Mouse (Mus musculus): ENCODE measurements around the gene Chmp1a. TPM values are rescaled to one million over a fixed set of nuclear protein-coding genes. Genes with fewer than 3 reads are reported as not detected.
"Not testable (repeated sequence)": the region's sequence is repeated elsewhere in the genome, so short reads cannot be mapped to it uniquely, and the experiment has no call there.

The Chmp1a gene
- 100 to 1,000 TPM; 112 to 116 TPM for total RNA-seq (2021)

DNA sequence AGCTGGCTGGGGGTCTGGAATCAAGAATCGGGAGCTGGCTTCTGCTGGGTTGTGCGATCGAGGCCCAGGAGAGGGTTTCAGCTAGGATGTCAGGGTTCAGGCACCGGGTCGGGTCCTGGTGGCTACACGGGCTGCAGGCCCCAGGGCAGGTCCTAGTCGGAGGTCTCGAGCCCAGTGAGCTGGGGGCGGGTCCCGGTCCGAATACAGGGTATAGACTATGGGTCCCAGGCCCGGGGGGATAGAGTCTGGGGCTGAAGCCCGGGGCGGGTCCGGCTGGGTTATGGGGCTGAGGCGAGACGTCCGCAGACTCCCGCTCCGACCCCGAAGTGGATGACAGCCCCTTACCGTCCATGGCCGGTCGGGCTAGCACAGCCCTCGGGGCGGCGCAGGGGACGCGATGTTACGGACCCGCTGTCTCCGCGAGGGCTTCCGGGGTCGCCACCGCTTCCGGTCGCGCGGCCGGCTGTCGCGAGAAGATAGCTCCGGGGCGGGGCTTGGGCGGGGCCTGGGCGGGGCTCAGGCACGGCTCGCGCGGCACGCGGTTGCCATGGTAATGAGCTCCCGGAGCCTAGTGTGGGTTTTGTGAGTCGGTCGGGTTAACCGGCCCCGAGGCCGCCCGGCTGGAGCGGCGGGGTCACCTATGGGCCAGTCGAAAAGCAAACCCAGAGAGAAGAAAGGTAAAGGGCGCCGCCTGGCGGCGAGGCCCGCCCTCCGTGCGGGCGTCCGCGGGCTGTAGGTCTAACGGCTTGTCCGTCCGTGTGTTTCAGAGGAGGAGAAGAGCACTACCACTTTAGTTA lies at the start of gene Chmp1a, which contains the start of gene Spata33:
Gene Chmp1a (minus strand): TSS at position 443 of the 797 bp plus-strand sequence.
Gene Spata33 (plus strand): TSS at position 512 of the 797 bp plus-strand sequence.
- peak; percentile 76 to 81 for DNase-seq (ENCODE audit: extremely low spot score in 1 of 2, low spot score in 1 of 2)

DNA sequence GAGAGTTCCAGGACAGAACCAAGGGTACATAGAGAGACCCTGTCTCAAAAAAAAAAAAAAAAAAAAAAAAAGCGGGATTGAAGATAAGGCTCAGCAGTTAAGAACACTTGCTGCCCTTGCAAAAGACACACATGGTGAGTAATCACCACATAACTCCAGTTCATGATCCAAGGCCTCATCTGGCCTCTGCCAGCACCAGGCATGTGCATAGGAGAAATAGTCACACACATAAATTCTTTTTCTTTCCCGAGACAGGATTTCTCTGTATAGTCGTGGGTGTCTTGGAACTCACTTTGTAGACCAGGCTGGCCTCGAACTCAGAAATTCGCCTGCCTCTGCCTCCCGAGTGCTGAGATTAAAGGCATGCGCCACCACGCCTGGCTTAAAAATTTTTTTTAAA lies 45.0 kb upstream of the Chmp1a start:
- DNase-seq (ENCODE audit: extremely low spot score in 1 of 2, low spot score in 1 of 2), result not testable (repeated sequence)

DNA sequence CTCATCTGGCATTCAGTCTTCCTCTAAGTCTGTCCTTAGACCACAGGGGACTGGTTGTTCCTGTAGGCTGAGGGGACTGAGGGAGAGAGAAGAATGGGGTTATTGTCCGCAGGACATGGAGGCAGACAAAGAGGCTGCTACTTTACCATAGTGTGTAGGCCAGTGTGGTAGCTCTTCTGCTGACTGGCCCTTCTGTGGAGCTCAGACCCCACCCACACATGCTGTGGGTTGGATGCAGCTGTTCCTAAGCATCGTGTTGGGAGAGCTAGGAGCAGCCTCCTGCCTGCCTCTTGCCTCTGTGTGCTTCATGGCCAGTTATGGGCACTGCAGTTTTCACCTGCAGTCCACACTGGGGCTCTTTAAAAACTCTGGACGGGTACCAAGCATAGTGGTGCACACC lies 44.6 kb upstream of the Chmp1a start:
- no peak for DNase-seq (ENCODE audit: extremely low spot score in 1 of 2, low spot score in 1 of 2)

DNA sequence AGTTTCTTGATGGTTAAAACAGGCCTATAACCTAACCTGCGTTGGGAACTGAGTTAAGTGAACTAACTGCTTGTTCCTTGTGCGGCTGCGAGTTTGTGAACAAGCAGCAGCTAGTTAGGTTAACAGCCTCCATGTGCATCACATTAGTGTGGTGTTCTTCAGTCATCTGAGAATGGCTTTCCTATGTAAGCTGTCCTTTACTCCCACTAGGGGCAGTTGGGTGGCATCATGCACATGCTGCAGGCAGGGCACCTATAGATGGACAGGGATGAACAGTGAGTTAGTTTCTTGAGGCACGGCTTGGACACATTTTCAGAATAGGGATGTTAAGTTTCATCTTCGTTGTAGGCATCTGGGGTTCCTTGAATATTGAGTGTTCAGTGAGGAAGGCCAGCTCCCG lies 42.6 kb upstream of the Chmp1a start:
- no peak for DNase-seq (ENCODE audit: extremely low spot score in 1 of 2, low spot score in 1 of 2)

DNA sequence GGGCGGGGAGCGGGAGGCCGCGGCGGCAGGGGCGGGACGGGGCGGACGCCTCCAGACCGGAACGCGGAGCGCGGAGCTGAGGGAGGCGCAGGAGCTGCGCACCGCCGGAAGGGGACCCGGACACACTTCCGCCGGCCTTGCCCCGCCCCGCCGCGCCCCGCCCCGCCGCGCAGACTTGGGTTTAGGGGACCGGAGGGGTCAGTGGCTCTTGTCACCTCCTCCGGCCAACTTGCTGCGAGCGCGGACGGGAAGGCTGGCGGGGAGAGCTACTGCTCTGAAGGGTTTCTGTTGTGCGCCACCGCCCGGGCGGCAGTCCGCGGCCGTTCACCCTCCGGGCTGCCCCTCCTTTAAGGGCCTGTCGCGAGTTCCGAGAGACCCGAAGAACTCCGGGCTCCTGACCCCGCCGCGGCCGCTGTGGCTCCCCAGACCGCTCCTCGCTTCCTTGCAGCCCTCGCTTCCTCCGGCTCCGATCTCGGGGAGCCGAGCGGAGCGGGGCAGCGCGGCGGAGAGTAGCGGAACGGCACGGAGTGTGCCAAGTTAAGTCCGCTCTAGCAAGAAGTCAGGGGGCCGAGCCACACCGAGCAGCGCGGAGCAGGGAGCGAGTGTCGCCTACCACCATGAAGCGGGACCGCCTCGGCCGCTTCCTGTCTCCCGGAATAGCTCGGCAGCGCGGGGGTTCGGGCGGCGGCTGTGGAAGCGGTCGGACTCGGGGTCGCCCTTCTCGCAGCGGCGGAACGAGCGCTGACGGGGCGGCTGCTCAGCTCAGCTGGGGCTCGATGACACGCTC lies 41.7 kb upstream of the Chmp1a start, which contains the start of the genes Zfp276 and Vps9d1:
Gene Zfp276 (plus strand): TSS at position 97 of the 787 bp plus-strand sequence.
Gene Vps9d1 (minus strand): TSS at position 250 of the 787 bp plus-strand sequence.
- peak; percentile 79 for DNase-seq (ENCODE audit: extremely low spot score in 1 of 2, low spot score in 1 of 2)

DNA sequence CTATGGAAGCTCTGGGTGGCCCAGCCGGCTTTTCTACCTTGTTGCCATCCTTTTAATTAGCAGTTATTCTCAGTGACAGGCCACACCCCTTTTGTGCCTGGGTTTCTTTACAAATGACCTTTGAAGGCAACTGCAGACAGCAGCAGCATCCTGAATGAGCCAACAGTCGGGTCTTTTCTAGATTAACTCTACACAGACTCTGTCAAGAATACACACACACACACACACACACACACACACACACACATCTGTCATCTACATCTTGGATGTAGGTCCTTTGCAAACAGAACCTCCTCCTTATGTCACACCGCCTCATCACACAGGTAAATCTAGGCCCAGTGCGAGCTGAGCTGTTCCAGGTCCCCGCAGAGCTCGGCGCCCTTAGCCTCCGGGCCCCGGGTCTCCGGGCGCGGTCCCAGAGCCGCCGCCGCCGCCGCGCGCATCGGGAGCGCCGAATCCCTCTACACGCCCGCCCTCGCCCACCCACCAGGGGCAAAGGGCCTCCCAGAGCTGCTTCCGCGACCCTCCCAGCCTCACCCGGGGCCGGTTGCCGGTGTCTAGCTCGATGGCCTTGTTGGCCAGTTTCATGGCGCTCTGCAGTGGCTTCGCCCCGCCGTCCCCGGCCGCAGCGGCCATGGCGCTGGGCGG lies 41.0 kb upstream of the Chmp1a start:
- no peak for DNase-seq (ENCODE audit: extremely low spot score in 1 of 2, low spot score in 1 of 2)

DNA sequence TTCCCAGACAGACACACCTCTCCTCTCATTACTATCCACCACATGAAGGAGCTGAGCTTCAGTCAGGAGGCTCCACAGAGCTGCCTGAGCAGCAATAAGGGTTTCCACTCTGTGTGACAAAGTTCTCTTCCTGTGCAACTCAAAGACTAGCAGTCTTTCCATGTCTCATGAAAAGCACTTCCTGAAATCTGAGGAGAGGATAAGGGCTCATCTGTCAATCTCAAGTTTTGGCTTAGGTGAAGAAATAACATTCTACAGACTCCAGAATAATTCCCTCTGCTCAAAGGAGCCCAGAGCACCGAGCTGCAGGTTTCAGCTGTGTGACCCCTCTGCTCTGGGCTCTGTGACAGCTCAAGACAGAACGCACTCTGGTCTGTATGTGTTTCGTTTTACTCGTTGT lies 40.4 kb upstream of the Chmp1a start:
- DNase-seq (ENCODE audit: extremely low spot score in 1 of 2, low spot score in 1 of 2), result no peak

DNA sequence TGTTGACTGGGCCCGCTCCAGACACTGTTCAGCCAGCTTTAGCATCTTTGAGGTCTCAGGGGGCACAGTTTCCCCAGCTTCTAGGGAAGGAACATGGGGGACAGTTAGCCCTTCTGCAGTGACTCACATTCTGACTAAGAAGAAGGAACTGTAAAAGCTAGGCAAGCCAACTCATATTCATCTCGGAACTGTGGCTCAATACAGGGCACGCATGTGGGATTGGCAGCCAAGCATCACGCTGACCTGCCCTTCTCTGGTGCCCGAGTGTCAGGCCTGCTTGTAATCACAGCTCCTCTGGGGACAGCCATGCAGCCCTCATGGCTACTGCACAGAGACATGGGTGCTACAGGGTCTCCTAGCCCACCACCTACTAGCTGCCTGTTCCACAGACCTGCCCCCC lies 38.4 kb upstream of the Chmp1a start:
- no peak for DNase-seq (ENCODE audit: extremely low spot score in 1 of 2, low spot score in 1 of 2)

DNA sequence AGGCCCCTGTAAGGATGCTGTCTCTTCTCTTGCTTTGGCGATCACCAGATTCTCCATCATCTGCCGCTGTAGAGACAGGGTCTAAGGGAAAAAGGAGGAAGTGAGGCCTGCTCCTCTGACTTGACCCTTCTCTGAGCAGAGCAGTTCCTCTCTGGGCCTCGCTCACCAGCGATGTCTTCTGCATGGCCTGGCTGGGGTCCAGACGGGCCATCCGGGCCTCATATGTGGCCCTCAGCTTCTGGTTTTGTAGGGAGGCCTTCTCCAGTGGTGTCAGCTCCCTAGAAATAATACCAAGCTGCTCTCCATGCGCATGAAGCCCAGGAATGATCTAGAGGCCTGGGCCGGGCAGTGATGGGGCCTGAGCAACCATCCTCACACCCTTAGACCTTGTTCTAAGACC lies 36.0 kb upstream of the Chmp1a start:
- no peak for DNase-seq (ENCODE audit: extremely low spot score in 1 of 2, low spot score in 1 of 2)

DNA sequence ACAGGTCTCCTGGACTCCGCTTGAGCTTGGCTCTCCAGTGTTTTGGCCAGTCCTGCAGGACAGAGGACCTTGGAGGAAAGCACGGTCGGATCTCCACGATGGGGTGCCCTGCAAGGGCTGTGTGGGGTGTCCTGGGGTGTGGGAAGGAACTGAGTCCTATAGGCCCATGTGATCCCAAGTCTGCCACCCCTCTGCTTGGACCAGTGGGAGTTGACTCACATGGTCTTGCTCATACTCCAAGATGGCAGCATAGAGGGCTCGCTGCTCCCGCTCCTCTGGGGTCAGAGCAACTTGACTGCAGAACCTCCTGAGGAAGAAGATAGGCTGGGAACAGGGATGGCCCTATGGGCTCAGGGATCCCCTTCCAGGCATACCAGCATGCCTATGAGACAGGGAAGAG lies 35.2 kb upstream of the Chmp1a start:
- DNase-seq (ENCODE audit: extremely low spot score in 1 of 2, low spot score in 1 of 2), result no peak

DNA sequence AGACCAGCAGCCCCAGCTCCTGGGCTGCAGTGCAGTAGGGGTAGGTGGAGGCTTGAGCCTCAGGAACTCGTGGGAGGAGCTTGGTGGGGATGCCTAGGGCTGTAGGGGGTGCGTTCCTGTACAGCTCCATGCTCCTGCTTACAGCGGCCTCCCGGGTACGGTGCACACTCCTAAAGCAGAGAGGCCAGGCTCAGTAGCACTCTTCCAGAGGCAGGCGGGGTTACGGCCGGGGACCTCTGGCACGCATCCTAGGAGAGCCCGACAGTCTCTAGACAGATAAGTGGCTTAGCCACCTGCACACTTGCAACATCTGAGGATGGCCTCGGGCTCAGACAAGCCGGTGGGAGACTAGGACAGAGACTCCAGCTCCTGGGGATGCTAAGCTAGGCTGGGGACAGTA lies 33.0 kb upstream of the Chmp1a start:
- no peak for DNase-seq (ENCODE audit: extremely low spot score in 1 of 2, low spot score in 1 of 2)

DNA sequence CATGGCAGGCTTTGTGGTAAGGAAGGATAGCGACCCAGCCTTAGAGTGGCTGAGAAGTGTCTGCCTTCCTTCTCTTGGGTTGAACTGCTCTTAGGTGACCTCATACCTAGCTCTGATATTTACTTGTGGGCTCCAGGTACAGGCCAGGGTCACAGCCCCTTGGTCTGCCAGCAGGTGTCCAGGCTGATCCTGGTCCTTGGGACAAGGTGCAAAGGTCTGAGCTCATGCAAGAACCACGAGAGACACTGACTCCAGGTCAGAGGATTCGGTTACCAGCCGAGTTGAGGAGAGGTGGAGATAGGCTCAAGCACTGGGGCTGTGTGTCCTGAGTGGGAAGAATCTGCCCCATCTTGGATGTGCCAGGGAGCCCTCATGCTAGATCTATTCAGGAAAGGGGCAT lies 31.8 kb upstream of the Chmp1a start:
- no peak for DNase-seq (ENCODE audit: extremely low spot score in 1 of 2, low spot score in 1 of 2)

DNA sequence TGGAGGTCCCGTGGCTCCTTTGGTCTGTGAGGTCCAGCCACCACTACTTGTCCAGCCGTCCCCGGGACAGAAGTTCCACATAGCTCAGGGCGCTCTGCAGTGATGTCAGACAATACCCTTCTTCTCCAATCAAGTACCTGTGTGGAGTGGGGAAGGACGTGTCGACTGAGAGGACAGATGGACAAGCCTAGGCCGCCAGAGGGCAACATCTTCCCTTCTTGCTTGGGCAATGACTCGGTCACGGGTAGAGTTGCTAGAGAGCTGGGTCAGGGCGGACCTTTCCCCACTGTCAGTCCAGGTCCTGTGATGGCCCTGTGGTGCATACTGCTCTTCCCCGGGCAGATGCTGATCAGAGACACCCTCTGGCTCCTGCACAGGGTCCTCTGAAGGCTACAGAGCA lies 30.5 kb upstream of the Chmp1a start:
- DNase-seq (ENCODE audit: extremely low spot score in 1 of 2, low spot score in 1 of 2), result no peak

DNA sequence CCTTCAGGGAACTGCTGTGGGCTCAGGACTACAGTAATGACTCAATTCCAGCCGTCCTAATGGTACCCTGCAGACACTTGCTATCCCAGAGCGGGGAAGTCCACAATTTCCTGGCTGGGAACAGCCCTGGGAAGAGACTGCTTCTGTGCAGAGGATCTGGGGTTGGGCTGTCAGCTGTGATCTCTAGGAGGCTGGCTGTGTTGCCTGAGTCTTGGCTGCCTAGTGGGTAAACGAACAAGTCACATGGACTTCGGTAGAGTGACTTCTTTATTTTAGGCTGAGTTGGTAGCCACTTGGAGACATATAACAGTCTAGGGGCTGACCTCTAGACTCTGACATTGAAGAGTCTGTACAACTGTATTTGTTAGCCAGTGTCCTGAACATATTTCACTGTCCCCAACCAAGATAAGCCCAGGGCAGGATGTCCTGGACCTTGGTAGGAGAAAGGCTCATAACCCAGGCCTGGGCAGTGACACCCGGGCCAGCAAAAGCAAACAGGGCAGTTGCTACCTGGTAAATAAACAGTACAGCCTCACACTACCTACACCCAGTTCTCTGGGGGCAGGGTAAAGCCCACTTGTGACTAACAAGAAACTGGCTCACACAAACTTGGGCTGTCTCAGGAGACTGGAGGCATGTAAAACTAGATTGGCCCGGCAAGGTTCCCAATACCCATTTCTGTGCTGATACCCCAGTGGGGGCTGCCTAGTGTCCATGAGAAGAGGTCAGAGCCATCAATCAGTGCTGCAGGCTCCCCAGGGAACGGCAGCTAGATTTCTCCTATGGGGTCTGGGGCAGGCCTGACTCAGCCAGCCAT lies 29.8 kb upstream of the Chmp1a start:
- DNase-seq (ENCODE audit: extremely low spot score in 1 of 2, low spot score in 1 of 2), result no peak

DNA sequence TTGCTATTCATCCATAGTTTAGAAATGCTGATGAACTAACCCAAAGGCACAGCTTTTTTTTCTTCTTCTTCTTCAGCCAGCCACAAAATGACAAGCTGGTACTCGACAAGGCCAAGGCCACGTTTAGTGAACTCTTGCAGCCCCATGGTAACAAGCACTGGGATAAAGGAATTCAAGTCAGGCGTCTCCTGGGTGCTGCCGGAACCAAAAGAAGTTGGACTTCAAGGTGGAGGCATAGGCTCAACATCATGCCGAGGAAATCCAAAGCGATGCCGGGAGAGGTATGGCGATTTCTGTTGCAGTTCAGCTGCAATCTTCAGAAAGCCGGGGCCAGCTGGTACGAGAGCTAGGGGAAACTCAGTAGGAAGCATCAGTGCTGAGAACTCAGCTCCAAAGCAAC lies 26.8 kb upstream of the Chmp1a start:
- DNase-seq (ENCODE audit: extremely low spot score in 1 of 2, low spot score in 1 of 2), result no peak

DNA sequence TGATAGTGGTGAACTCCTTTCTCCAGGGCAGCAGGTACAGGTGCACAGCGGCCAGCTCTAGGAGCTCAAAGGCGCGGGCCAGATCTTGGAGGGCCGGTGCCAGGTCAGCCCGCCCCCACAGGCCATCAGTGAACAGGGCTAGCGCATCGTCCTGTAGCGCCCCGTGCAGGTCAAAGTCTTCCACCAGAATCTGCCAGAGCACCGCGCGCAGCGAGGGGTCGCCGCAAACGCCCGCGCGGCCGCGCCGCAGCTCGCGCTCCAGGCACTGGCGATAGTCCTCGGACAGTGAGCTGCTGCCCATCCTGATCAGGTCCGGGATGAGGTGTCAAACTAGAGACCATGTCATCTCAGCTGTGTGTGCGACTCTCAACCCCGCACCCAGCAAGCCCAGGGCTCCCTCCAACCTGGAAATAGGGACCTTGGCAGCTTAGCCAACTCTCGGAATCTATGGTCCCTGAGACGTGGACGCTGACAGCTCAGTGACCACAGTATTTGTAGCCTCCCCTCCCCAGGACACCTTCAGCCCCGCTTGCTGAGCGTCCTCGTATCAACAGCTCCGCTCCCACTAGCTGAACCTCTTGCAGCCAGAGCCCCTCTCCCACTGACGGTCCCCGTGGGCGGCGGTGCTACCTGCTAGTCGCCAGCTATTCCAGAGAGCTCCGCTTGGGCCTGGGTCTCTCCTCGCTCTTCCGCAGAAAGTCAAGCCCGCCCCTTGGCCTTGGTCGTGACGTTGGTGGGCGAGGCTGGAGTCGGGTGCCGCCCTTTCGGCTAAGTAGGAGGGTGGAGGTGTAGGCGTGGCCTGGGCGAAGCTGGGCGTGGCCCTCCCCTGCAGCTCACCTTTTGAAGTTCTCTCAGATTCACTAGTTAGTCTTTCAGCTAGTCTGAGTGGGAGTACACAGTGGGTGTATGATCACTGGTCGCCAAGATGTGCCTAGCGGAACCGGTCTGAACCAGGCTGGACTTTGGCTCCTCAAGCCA lies 23.2 kb upstream of the Chmp1a start, which contains the start of gene Spata2l:
Gene Spata2l (minus strand): TSS at position 714 of the 978 bp plus-strand sequence.
- peak; percentile 67 to 75 for DNase-seq (ENCODE audit: extremely low spot score in 1 of 2, low spot score in 1 of 2)

DNA sequence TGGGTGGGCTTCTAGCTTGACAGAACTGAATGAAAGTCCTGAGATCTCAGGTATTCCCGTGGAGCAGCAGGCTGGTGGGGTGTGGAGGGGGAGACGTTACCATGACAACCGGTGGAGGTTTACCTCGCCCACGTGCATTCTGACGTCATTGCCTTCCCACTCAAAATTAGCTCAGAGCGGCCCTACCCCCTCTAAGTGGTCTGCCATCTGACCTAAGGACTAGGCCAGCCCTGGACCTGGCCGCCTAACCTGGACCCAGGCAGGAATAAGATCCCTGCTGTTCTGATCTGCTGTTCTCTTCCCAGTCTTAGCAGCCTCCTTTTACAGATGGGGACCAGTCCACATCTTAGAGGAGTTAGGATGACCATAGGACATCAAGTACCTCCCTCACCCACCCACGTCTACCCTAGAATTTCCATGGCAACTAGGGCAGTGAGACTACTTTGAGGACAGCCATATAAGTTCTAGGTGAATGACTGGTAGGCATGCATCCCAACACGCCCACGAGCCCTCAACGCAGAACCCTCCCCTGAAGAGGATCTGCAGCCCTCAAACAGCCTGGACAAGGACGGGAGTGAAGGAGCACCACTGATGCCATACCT lies 22.5 kb upstream of the Chmp1a start:
- DNase-seq (ENCODE audit: extremely low spot score in 1 of 2, low spot score in 1 of 2), result peak; percentile 60 to 65

DNA sequence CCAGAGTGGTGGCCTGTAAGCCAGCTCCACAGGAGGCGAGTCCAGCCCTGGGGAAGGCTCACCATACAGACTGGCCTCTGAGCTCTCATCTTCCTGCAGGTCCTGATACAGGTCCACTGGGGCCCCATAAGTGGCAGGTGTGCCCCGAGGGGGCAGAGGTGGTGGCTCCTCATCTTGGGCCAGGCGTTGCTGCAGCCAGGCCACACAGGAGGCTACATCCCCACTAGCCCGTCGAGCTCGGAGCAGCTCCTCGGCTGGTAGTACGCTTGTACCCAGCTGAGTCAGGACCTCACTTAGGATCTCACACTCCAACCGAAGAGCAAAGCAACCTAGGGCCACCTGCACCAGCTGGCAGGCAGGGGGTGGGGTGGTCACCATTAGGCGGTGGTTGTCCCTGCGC lies 21.2 kb upstream of the Chmp1a start:
- DNase-seq (ENCODE audit: extremely low spot score in 1 of 2, low spot score in 1 of 2), result no peak
